Mouse (Mus musculus) telencephalon, adult 2 months (tissue): ENCODE results near the gene Nat8f2.
"Not testable (repeated sequence)": the region's sequence is repeated elsewhere in the genome, so short reads cannot be mapped to it uniquely, and the experiment has no call there.

ENCODE experiments used
- DNase-seq: peaks from one replicate; pipeline ENCODE4 v3.0.0-alpha.2; 2011; ENCODE audit warnings: low read depth, low spot score

Gene Nat8f2

DNA sequence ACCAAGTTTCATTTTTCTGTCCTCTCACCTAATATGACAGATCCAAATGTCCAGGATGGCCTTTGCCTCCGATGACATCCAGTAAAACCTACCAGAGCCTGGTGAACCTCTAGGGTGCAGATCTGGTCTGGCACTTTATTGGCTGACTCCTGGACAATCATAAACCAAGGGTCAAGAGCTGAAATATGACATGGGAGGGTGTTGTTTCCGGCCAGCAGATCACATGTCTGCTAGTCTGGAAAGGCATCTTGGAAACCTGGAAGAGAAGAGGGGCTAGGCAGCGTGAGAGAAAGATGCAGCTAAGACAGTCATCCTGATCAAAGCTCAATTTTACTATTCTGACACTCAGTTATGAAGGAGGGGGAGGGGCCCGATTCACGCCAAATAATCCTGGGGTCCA is at the start of gene Nat8f2:
TSS of gene Nat8f2 (minus strand) at position 153 of the 400 bp plus-strand sequence.
- not testable (repeated sequence) for DNase-seq

- not testable (repeated sequence) for DNase-seq
Observed at GRCm38 (mm10) chr6:85918341-85918740, 49.4 kb upstream of the Nat8f2 start.

DNA sequence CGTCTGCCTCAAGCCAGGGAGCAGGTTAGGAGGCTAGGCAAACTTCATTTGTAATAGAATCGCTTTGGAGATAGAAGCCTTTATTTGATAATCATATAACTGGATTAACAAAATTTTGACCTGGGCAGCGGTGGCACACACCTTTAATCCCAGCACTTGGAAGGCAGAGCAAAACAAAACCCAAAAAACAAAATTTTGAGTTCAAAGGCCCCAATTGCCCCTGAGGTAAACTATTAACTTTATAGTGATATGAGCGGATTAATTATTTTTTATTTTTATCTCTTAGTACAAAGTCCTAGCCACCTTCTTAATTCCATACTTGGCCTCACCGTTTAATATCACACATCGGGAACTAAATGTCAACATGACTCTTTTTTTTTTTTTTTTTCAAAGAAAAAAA is 47.6 kb upstream of the Nat8f2 start:
- no peak for DNase-seq

DNA sequence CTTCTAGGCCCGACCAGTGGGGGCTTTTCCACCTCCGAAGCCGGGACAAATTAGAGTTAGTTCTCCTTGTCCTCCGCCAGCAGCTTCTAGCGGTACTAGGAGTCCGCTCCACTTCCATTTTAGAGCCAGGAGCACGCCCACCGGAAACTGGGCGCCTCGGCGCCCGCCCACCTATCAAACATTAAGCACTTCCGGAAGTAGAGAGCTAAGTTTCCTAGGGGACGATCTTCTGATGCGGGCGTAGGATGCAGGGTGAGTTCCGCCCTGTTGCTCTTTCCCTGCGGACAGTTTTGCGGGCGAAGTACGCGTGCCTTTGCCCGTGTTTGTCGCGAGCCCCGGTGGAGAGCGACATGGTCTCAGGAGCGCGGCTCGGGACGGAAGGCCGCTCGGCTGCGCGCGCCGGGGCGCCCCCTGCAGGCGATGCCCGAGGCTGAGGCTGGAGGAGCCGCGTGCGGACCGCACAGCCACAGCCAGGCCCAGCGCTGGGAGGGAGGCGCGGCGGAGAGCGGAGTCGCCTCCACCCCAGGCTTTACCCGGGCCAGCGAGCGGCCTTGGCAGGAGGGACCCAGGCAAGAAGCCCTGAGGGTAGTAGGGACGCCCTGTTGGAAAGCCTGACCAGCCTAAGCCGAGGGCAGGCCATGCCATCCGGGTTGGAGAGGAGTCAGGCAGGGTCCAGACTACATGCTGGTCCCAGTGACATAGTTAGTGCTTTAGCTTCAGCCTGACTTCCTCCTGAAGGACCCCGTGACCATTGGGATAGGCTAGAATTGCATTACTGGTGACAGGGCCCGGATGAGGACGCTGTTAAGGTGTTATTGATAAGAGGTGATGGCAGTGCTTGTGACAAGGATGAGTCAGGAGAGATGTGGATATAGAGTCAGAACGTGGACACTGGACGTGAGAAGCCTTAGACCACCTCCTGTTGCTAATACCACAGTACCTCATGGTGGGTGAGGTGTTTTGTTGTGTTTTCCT is 46.9 kb upstream of the Nat8f2 start, which contains the start of gene Nat8f1:
TSS of gene Nat8f1 (minus strand) at position 149 of the 975 bp plus-strand sequence.
- peak; percentile 88 for DNase-seq

DNA sequence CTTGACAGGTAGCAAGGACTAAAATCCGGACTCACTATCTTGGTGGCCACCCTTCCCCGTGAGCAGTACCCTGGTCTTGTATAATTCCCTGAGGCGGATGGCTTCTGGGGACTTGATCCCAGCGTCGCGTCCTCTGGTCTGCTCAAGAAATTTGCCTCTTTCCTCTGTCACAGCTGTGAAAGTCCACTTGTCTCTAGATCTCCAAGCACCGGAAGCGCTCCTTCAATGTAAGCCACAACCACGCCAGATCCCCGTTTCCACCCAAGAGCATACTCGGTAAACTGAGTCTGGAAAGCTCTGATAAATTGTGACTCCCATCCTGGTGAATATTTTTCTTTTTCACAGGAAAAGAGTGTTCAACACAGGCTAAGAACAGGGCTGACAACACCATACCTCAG is 46.2 kb upstream of the Nat8f2 start:
- DNase-seq = no peak

- DNase-seq = no peak
Observed at GRCm38 (mm10) chr6:85911587-85911986, 42.6 kb upstream of the Nat8f2 start, which contains the start of gene Tprkb. TSS of gene Tprkb (plus strand) at chr6:85911865.

DNA sequence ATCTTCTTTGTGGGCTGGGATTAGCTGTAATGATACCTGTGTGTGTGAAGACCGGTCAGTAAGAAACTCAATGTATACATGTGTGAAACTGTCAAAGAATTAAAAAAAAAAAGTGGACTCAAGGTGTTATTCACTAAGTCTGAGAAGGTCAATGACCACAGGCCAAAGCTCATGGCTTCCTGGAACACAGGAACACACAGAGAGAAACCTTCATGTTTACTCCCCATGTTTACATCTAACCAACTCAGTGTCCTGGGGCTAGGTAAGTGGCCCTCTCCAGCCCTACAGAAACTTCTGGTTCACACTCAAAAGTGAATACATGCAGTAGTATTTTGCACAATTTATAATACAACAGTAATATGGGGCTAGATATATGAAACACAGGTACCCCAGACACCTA is 40.7 kb upstream of the Nat8f2 start:
- no peak for DNase-seq

DNA sequence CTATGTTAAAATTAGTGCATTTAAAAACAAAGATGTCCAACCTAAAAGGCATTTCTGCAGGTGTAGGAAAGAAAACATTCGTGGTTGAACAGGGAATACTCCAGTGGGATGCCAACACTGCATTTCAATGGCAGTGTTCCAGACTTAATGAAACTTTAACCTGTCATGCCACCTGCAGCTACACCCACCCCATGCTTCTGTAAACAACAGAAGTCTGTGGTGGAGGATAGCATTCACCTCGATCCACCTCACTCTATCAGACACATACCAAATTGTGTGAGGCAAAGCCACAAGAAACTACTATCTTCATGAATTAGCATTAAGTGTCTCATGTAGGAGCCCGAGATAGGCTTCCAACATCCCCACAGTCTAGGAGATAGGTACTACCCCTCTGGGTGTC is 39.4 kb upstream of the Nat8f2 start:
- no peak for DNase-seq

DNA sequence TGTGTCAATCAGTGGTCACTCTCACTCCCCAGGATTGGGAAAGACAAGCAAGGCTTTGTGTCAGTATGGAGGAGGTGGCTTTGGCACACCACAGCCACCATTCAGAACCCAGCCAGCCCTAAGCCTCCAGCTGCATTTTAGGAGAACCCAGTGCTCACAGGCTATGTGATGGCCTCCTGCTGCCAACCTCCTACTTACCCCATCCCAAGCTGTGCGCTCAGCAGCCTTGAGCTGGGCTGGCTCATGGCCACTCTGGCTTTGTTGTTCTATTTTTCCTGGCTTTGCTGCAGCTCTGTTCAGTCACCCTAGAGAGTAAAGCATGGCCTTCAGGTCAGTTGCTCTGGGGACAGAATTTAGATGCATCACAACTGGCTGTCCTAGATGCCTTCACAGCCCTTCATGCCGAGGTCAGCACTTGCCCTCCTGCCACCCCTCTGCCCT is 38.0 kb upstream of the Nat8f2 start:
- peak; percentile 68 for DNase-seq

DNA sequence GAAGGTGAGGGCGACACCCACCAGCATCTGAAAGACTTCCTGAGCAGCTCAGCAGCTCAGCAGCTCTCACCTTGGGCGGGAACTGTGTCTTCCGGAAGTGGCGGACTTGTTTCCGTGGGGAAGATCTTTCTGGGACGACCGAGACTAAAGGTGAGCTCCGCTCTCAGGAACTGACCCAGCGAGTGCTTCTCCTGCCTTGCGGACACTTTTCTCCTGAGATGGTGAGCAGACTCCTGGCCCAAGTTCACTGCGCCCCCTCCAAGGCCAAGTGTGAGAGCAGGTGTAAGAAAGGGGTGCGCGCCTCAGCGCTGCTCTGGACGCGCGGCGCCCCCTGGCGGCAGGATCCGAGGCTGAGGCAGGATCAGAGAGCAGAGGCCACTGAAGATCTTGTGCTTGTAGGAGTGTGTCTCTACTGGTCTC is 35.7 kb upstream of the Nat8f2 start, which contains the start of gene Nat8f4:
TSS of gene Nat8f4 (minus strand) at position 243 of the 420 bp plus-strand sequence.
- peak; percentile 8 for DNase-seq

GRCm38 (mm10) chr6:85902303-85902702 is 33.3 kb upstream of the Nat8f2 start:
- DNase-seq = no peak

GRCm38 (mm10) chr6:85898596-85899475 is 29.9 kb upstream of the Nat8f2 start:
- not testable (repeated sequence) for DNase-seq

- not testable (repeated sequence) for DNase-seq
Observed at GRCm38 (mm10) chr6:85895061-85895648, 26.2 kb upstream of the Nat8f2 start.

- DNase-seq = no peak
Observed at GRCm38 (mm10) chr6:85888961-85889360, 20.0 kb upstream of the Nat8f2 start.

GRCm38 (mm10) chr6:85884311-85884710 is 15.4 kb upstream of the Nat8f2 start:
- no peak for DNase-seq

DNA sequence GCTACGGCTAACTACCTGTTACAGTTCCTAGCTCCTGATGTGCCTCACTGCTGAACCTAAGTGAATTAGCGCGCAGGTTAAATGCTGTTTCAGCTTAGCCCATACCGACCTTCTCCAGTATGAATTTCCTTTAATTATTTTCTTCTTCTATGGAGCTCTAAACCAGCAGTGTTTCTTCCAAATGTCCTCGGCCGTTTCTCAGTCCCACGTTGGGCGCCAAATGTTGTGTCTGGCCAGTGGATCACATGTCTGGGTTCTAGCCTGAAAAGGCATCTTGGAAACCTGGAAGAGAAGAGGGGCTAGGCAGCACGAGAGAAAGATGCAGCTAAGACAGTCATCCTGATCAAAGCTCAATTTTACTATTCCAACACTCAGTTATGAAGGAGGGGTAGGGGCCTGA is 14.3 kb upstream of the Nat8f2 start:
- not testable (repeated sequence) for DNase-seq

- no peak for DNase-seq
Observed at GRCm38 (mm10) chr6:85867726-85868690, 950 bp downstream of the Nat8f2 start.

GRCm38 (mm10) chr6:85866995-85867394 is 2.0 kb downstream of the Nat8f2 start:
- not testable (repeated sequence) for DNase-seq

- DNase-seq = not testable (repeated sequence)
Observed at GRCm38 (mm10) chr6:85866166-85866565, 2.8 kb downstream of the Nat8f2 start.
